Mouse (Mus musculus) spleen, adult 12 weeks (tissue): Measurements from ENCODE around the gene Enox1.

Experiments used
- DNase-seq: peaks from one replicate; pipeline ENCODE4 v3.0.0; 2022; ENCODE audit warnings: low spot score

The Enox1 gene

GRCm38 (mm10) chr14:77458217-77458616, 301.7 kb downstream of the Enox1 start:
- DNase-seq = no peak

- no peak for DNase-seq
Observed at GRCm38 (mm10) chr14:77463919-77464318, 307.4 kb downstream of the Enox1 start.

GRCm38 (mm10) chr14:77464782-77465181, 308.2 kb downstream of the Enox1 start:
- DNase-seq = no peak

GRCm38 (mm10) chr14:77470577-77470976, 314.0 kb downstream of the Enox1 start:
- DNase-seq = no peak

- DNase-seq = no peak
Observed at GRCm38 (mm10) chr14:77473501-77473900, 316.9 kb downstream of the Enox1 start.

- DNase-seq = no peak
Observed at GRCm38 (mm10) chr14:77474026-77474425, 317.5 kb downstream of the Enox1 start.

DNA sequence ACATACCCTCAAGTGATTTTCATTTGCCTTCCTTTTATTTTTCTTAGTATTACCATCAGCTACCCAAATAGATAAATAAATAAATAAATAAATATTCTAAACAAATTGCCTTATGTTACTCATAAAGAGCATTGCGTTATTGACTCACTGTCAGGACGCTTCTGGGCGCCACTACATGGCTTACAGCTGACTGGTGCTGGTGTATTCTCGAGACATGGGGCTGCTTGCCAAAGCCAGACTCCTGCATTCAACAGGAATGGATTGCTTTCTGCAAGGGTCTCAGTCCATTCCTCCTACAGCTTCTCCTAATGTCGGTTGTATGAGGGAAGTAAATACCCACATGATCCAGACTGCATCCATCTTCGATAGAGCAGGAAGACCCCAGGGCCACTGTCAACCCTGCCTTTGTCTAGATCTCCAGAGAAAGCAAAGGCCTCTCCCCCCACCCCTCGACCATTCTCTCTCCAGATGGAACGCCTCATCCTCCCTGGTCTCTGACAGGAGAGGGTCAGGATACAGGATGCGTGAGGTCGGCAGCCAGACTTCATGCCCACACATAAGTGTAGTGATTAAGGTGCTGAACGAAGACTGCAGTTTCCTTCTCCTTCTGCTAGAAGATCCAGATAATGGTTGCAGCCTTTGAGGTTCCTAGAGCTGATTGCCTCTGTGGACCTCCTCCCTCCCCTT, 318.7 kb downstream of the Enox1 start:
- DNase-seq = no peak

- DNase-seq = no peak
Observed at GRCm38 (mm10) chr14:77477704-77478103, 321.1 kb downstream of the Enox1 start.

- no peak for DNase-seq
Observed at GRCm38 (mm10) chr14:77478210-77478609, 321.6 kb downstream of the Enox1 start.

- no peak for DNase-seq
Observed at GRCm38 (mm10) chr14:77478692-77479091, 322.1 kb downstream of the Enox1 start.

DNA sequence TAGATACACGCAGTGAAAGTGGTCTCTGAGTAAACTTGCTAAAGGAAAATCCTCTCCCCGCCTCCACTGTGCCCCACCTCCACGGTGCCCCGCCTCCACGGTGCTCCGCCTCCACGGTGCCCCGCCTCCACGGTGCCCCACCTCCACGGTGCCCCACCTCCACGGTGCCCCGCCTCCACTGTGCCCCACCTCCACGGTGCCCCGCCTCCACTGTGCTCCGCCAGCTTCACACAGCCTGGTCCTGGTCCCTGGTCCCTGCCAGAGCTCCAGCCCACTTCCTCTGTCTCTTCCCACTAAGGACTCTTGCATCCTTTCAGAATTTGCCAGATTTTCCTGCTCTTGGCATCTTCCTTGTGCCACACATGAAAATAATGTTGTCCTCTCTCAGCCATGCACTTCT, 326.5 kb downstream of the Enox1 start:
- no peak for DNase-seq

GRCm38 (mm10) chr14:77484951-77485447, 328.4 kb downstream of the Enox1 start:
- DNase-seq = no peak

DNA sequence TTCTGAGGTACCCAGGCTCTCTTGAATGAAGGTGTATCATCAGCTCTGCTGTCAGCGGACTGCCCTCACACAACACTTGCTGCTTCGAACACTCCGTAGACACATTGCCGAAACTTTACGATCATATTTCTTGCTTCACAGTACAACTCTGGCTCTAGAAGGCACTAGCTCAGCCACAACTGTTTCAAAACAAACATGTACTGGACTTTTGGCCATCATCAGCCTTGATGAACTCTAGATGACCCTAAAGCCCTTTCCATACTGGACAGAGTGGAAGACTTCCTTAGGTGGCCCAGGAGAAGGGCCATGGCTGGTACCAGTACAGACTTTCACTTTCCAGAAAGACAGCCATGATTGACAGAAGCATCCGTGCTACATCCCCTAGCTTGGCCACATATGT, 334.1 kb downstream of the Enox1 start:
- DNase-seq = no peak

DNA sequence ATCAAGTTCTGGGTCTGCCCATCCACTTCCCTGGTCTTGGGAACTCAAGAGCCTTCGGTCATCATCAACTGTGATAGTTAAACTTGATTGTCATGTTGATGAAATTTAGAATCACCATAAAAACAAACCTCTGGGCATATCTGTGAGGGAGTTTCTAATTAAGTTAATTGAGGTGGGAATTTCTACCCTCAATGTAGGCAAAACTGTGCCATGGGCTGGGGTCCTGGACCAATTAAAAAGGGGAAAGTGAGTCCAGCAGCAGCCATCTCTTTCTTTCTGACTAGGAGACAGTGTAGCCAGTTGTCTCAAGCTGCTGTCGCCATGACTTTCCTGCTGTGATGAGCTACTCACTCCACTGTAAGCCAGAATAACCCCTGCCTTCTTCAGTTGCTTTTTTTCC, 335.2 kb downstream of the Enox1 start:
- DNase-seq = no peak

DNA sequence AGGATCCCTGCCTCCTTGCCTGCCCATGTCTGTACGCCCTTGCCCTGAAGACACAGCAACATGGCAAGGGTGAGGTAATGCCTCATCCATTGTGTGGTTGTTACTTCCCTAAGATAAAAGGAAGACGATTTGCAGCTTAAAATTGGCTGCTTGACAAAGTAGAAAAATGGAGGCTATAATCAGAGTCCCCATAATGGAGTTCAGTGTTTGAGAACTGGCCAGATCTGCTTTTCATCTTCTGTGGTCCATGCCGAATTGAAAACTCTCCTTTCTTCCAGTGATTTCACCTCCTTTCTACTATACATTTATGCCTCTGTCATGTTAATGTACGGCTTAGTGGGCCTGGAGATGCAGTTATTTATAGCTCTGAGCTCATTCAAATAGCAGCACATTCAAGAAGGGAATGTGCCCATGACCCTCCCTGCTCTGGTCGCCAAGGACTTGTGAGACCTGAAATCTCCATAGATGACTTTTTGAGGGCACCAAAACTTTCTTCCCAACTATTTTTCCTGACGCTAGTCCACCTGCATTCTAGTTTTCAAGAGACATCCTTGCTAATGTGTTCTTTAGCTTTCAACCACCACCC, 343.5 kb downstream of the Enox1 start:
- no peak for DNase-seq

- no peak for DNase-seq
Observed at GRCm38 (mm10) chr14:77504458-77505135, 348.0 kb downstream of the Enox1 start.

- no peak for DNase-seq
Observed at GRCm38 (mm10) chr14:77506341-77506740, 349.8 kb downstream of the Enox1 start.

DNA sequence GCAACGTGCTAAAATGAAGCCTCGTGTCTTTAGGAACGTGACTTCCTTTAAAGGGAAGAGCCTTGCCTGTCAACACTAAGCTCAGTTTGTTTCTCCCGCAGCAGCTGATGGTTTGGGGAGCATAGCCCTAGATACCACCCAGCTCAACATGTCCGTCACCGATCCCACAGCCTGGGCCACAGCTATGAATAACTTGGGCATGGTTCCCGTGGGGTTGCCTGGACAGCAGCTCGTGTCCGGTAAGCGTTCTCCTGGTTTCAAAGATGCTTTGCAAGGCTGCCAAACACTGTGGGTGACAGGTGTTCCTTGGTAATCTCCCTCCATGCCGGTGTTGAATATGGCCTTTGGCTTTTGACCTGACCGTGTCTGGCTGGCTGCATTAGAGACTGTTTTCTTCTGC, 351.5 kb downstream of the Enox1 start:
- no peak for DNase-seq

DNA sequence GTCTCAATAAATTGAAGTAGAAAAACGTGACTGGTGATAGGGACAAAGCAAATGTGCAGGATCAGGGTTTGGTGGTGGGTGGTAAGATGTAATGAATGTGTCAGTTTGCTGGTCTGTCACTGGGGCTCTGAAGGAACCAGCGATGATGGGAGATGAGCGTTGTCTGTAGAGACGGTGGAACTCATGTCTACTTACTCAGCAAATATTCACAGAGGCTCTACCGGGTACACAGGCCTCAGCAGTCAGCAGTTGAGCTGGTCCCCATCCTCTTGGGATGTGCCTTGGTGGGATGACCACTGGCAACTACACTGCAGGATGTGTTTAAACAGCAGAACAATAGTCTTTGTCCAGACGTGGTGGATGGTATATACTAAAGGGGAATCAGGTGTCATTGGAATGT, 352.5 kb downstream of the Enox1 start:
- DNase-seq = no peak

GRCm38 (mm10) chr14:77509924-77510323, 353.4 kb downstream of the Enox1 start:
- no peak for DNase-seq

DNA sequence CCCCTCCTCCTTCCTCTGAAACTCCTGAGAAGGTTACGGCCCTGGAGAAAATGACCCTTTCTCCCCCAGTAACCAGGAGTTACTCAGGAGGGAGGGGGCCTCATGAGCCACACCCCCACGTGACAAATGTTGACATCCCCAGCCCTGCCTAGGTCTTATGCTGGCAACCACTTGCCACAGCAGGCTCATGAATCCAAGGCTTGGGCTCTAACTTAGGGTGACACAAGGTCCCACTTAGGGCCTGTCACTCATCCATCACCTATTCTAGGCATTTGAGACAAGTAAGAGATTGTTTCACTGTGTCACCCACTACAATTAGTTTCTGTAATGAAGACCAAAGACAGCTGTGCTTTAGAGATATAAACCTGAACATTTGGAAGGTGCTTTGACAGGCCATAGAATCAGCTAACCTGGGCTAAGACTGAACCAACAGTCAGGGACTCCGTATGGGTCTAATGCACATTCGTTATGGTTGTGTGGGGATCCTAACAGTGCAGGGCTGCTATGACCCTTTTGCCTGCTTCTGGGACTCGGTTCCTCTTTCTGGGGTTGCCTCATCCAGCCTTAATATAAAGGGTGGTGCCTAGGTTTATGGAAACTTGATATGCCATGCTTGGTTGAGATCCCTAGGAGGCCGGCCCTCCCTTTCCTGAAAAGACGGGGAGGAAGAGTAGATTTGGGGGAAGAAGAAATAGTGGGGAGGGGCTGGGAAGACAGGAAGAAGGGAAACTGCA, 354.7 kb downstream of the Enox1 start:
- no peak for DNase-seq

DNA sequence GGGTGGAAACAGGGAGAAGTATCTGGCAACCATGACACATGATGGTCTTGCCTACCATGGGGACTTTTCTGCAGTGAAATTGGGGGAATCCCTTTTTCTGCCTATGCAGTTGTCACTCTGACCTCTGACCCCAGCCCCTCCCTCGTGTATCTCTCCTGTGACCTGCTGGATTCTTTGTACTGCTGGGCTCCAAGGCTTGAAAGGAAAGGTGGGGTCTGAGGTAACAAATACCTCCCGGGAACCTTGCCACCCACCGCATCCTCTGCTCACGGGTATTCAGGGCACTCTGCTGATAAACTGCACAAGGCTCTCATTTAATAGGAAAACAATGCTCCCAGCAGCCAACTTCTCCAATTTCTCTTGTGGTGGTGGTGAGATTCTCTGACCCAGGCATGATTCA, 361.5 kb downstream of the Enox1 start:
- DNase-seq = no peak
